Mouse (Mus musculus): Measurements from ENCODE around the gene P3h1. TPM values are rescaled to one million over a fixed set of nuclear protein-coding genes. Genes with fewer than 3 reads are reported as not detected.
"Not testable (repeated sequence)": the region's sequence is repeated elsewhere in the genome, so short reads cannot be mapped to it uniquely, and the experiment has no call there.

The P3h1 gene
- polyA plus RNA-seq, 1 experiment, result not detected

- no peak for TF ChIP-seq CTCF (IDR thresholded peaks at IDR 0.05; ENCODE audit: insufficient read depth, low read depth, low read length)
- no peak for TF ChIP-seq POLR2A (IDR thresholded peaks at IDR 0.05; ENCODE audit: insufficient read depth, low read depth, low read length)
- H3K27ac ChIP-seq (ENCODE audit: insufficient read depth, low read depth, low read length), result no peak overlapping the region
- no peak overlapping the region for H3K4me3 ChIP-seq (ENCODE audit: insufficient read depth, low read depth, low read length)
- H3K4me1 ChIP-seq (ENCODE audit: control insufficient read depth, insufficient read depth, low read length), result peaks cover 12% of the 10 kb centered on the region
- WGBS, result 89% methylated on average over 6 of the region's 6 CpGs
These were observed 24.4 kb downstream of the P3h1 start for GRCm38 (mm10) chr4:119257083-119257482.

- H3K4me1 ChIP-seq (ENCODE audit: control insufficient read depth, insufficient read depth, low read length), result 0 out of 2 replicates have a peak, but pooled peaks cover 4% of the 10 kb centered on the region
- WGBS, result 90% methylated on average over 15 of the region's 15 CpGs
These were observed 26.9 kb downstream of the P3h1 start for GRCm38 (mm10) chr4:119259344-119260254.

DNA sequence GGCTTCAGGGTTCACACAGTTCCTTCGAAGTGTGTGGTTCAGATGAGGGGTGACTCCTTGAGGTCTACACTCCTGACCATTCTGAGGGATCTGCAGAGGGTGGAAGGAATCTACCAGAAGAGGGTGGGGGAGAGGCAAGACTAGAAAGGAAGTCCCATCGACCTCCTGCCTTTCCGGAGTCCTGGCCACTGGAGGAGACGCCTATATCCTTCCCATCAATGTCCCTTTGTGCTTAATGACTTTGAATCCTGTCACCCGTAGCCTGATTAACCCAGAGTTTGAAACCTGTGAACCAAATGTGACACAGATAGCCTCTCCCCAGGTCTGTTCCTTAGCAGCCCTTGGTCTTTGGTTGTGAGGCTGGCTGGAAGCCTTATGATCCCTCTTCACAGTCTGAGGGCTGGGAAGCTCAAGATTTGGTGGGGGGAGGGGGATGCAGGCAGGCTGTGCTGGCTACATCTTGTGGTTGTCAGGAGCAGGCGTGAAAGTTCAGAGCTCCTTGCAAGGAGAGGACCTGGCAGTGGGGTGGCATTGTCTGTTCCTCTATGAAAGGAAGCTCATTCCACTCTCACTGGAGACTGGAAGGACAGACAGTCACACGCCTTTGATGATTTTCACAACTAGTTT is 28.5 kb downstream of the P3h1 start:
- WGBS, result 74% methylated on average over 7 of the region's 7 CpGs
- H3K4me3 ChIP-seq (ENCODE audit: insufficient read depth, low read depth, low read length), result no peak overlapping the region
- TF ChIP-seq CTCF (IDR thresholded peaks at IDR 0.05; ENCODE audit: insufficient read depth, low read depth, low read length) (no peak), POLR2A (IDR thresholded peaks at IDR 0.05; ENCODE audit: insufficient read depth, low read depth, low read length) (no peak)

More at GRCm38 (mm10) chr4:119259344-119260254, 26.9 kb downstream of the P3h1 start:
- Histone ChIP-seq H3K4me3 (ENCODE audit: insufficient read depth, low read depth, low read length) (no peak overlapping the region), H3K27ac (ENCODE audit: insufficient read depth, low read depth, low read length) (no peak overlapping the region)
- TF ChIP-seq POLR2A (IDR thresholded peaks at IDR 0.05; ENCODE audit: insufficient read depth, low read depth, low read length) (no peak), CTCF (IDR thresholded peaks at IDR 0.05; ENCODE audit: insufficient read depth, low read depth, low read length) (no peak)

GRCm38 (mm10) chr4:119262483-119262882 is 29.8 kb downstream of the P3h1 start:
- TF ChIP-seq CTCF (IDR thresholded peaks at IDR 0.05; ENCODE audit: insufficient read depth, low read depth, low read length), result no peak
- no peak for TF ChIP-seq POLR2A (IDR thresholded peaks at IDR 0.05; ENCODE audit: insufficient read depth, low read depth, low read length)
- Histone ChIP-seq H3K4me3 (ENCODE audit: insufficient read depth, low read depth, low read length) (no peak overlapping the region), H3K27ac (ENCODE audit: insufficient read depth, low read depth, low read length) (no peak overlapping the region), H3K4me1 (ENCODE audit: control insufficient read depth, insufficient read depth, low read length) (no peaks in the 10 kb centered on the region)
- WGBS, result 91% methylated on average over 5 of the region's 5 CpGs

More for the DNA sequence above, 28.5 kb downstream of the P3h1 start:
- no peak overlapping the region for H3K27ac ChIP-seq (ENCODE audit: insufficient read depth, low read depth, low read length)
- H3K4me1 ChIP-seq (ENCODE audit: control insufficient read depth, insufficient read depth, low read length), result no peaks in the 10 kb centered on the region

GRCm38 (mm10) chr4:119263459-119263858 is 30.7 kb downstream of the P3h1 start:
- no peak for TF ChIP-seq POLR2A (IDR thresholded peaks at IDR 0.05; ENCODE audit: insufficient read depth, low read depth, low read length)
- TF ChIP-seq CTCF (IDR thresholded peaks at IDR 0.05; ENCODE audit: insufficient read depth, low read depth, low read length), result no peak
- 41% methylated on average over 3 of the region's 3 CpGs for WGBS
- Histone ChIP-seq H3K4me3 (ENCODE audit: insufficient read depth, low read depth, low read length) (no peak overlapping the region), H3K4me1 (ENCODE audit: control insufficient read depth, insufficient read depth, low read length) (no peaks in the 10 kb centered on the region), H3K27ac (ENCODE audit: insufficient read depth, low read depth, low read length) (no peak overlapping the region)

DNA sequence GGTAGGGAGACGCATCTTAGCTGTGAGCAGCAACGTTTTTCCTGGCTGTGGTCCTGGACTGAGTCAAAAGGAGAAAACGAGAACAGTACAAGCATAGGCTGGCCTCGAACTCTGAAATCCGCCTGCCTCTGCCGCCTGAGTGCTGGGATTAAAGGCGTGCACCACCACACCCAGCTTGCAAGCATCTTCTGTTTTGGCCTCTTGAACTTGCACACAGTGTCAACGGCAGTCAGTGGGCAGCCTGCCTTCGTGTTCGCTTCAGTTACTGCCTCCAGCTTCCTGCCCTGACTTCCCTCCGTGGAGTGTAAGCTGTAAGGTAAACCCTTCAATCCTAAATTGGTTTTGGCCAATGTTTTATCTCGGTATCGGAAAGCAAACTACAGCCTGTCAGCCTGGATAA is 33.9 kb downstream of the P3h1 start:
- TF ChIP-seq POLR2A (IDR thresholded peaks at IDR 0.05; ENCODE audit: insufficient read depth, low read depth, low read length) (no peak), CTCF (IDR thresholded peaks at IDR 0.05; ENCODE audit: insufficient read depth, low read depth, low read length) (no peak)
- H3K27ac ChIP-seq (ENCODE audit: insufficient read depth, low read depth, low read length), result no peak overlapping the region
- H3K4me1 ChIP-seq (ENCODE audit: control insufficient read depth, insufficient read depth, low read length), result no peaks in the 10 kb centered on the region
- 71% methylated on average over 13 of the region's 13 CpGs for WGBS
- H3K4me3 ChIP-seq (ENCODE audit: insufficient read depth, low read depth, low read length), result no peak overlapping the region

DNA sequence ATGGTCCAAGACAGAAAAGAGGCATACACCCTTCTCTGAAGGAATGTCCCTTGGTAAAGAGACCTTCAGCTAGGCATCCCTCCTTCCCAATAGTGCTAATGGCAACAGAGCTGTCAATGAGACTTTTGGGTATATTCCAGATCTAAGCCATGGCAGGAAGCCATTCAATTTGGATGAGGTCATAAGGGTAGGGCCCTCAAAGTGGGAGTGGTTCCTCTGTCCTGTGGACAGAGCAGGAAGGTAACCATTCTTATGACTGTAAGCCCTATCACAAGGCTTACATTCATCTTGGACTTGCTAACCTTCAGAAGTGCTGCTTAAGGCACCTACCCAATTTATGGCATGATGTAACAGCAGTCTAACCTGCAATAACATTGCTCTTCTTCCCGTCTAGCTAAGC is 41.9 kb downstream of the P3h1 start:
- no peak overlapping the region for H3K27ac ChIP-seq (ENCODE audit: insufficient read depth, low read depth, low read length)
- no peak overlapping the region for H3K4me3 ChIP-seq (ENCODE audit: insufficient read depth, low read depth, low read length)
- H3K4me1 ChIP-seq (ENCODE audit: control insufficient read depth, insufficient read depth, low read length), result no peaks in the 10 kb centered on the region
- no peak for TF ChIP-seq POLR2A (IDR thresholded peaks at IDR 0.05; ENCODE audit: insufficient read depth, low read depth, low read length)
- TF ChIP-seq CTCF (IDR thresholded peaks at IDR 0.05; ENCODE audit: insufficient read depth, low read depth, low read length), result no peak
- 91% methylated on average over 1 of the region's 1 CpGs for WGBS

DNA sequence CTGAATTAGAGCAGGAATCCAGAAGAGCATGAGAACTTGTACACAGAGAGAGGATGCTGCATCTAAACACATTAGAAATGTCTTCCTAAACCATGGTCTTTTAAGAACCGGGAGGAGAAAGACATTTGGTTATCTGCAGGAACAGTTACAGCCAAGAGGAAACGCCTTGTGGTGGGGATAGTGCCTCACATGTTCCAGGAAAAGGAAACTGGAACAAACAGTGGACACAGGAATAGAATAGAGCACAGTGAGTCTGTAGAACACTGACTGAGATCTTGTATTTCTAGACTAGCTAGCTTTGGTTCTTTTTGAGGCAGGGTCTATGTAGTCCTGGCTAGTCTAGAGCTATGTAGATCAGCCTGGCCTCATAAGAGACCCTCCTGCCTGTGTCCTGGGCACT is 42.5 kb downstream of the P3h1 start:
- no peaks in the 10 kb centered on the region for H3K4me1 ChIP-seq (ENCODE audit: control insufficient read depth, insufficient read depth, low read length)
- H3K4me3 ChIP-seq (ENCODE audit: insufficient read depth, low read depth, low read length), result no peak overlapping the region
- TF ChIP-seq CTCF (IDR thresholded peaks at IDR 0.05; ENCODE audit: insufficient read depth, low read depth, low read length), result no peak
- TF ChIP-seq POLR2A (IDR thresholded peaks at IDR 0.05; ENCODE audit: insufficient read depth, low read depth, low read length), result no peak
- 85% methylated on average over 2 of the region's 2 CpGs for WGBS
- H3K27ac ChIP-seq (ENCODE audit: insufficient read depth, low read depth, low read length), result no peak overlapping the region

- H3K4me3 ChIP-seq (ENCODE audit: insufficient read depth, low read depth, low read length), result no peak overlapping the region
- 68% methylated on average over 2 of the region's 2 CpGs for WGBS
- TF ChIP-seq POLR2A (IDR thresholded peaks at IDR 0.05; ENCODE audit: insufficient read depth, low read depth, low read length) (no peak), CTCF (IDR thresholded peaks at IDR 0.05; ENCODE audit: insufficient read depth, low read depth, low read length) (no peak)
- H3K27ac ChIP-seq (ENCODE audit: insufficient read depth, low read depth, low read length), result no peak overlapping the region
- H3K4me1 ChIP-seq (ENCODE audit: control insufficient read depth, insufficient read depth, low read length), result no peaks in the 10 kb centered on the region
These were observed 43.0 kb downstream of the P3h1 start for GRCm38 (mm10) chr4:119275726-119276125.

DNA sequence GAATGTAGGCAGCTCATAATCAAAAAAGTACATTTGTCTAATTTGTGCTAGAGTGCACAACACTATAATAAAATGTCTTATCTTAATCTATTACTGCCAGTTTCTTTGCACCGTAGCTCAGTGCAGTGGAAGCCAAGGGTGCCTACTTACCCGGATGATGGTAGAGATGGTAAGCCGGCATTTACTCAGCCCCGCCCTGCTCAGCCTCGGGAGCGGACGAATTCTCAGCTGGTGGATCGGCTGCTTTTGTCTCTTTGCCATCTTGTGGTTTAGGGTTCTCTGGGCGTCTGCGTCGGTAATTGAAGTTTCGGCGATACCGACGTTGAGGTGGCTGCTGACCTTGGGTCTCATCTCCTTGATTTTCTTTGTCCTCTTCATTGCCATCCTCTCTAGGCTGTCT is 46.1 kb downstream of the P3h1 start:
- 84% methylated on average over 15 of the region's 15 CpGs for WGBS
- not testable (repeated sequence) for H3K4me1 ChIP-seq (ENCODE audit: control insufficient read depth, insufficient read depth, low read length); H3K27ac ChIP-seq (ENCODE audit: insufficient read depth, low read depth, low read length); H3K4me3 ChIP-seq (ENCODE audit: insufficient read depth, low read depth, low read length)

Measured in olfactory bulb, adult 2 months (tissue).